Mouse (Mus musculus): ENCODE results near the gene Irf2bp1. TPM values are rescaled to one million over a fixed set of nuclear protein-coding genes. Genes with fewer than 3 reads are reported as not detected.

Gene Irf2bp1
- polyA plus RNA-seq (2012; rRNA removed) (6.8 and 8.3 TPM in 2 replicates), polyA plus RNA-seq (2014; fragmentation: Nextera tagmentation; extraction: Ambion mirVana) (6.8 and 7.9 TPM in 2 replicates)

DNA sequence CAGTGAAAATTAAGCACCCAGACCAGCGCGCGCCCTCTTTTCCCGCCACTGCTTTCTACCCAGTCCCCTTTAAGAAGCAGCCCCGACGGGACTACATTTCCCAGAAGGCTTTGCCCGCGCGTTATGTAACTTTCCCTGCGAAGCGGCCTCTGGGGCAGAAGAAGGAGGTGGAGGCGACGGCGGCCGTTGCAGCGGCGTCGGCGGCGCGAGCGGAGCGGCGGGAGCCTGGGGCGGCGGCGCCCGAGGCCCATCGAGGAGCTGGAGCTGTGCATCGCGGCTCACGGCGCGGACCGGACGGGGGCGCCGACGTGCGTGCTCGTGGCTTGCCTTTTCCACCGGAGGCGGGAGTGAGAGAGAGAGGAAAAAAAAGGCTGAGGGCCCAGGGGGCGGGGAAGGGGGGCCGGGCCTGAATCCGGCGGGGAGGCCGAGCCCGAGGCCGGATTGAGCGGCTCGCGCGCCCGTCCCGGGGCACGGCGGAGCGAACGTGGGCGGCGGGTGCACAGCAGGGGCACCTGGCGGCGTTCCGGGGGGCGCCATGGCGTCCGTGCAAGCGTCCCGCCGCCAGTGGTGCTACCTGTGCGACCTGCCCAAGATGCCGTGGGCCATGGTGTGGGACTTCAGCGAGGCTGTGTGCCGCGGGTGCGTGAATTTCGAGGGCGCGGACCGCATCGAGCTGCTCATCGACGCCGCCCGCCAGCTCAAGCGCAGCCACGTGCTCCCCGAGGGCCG, at the start of gene Irf2bp1:
TSS of gene Irf2bp1 (plus strand) at position 143 of the 729 bp plus-strand sequence.
- no peaks in the 10 kb centered on the region for H3K9me3 ChIP-seq (ENCODE audit: control insufficient read depth, low read length)
- TF ChIP-seq EP300 (IDR thresholded peaks at IDR 0.05; ENCODE audit: low read depth) (no peak), CTCF (IDR thresholded peaks at IDR 0.05; ENCODE audit: low read depth) (peak; percentile 11; the same call in 1 of the 2 replicates)
- ATAC-seq (ENCODE audit: insufficient read depth) = peak; percentile 66
- no peaks in the 10 kb centered on the region for H3K36me3 ChIP-seq (replicated peaks; ENCODE audit: control insufficient read depth, insufficient read depth, low read depth)
- WGBS (ENCODE audit: insufficient replicate concordance) = under 1% methylated on average over 77 of the region's 90 CpGs
- H3K4me1 ChIP-seq (replicated peaks; ENCODE audit: control insufficient read depth in 2 of 2, insufficient read depth in 2 of 2, low read length in 1 of 2) = peaks cover 15 to 23% of the 10 kb centered on the region in 2 experiments
- peak within 1 kb of the TSS; percentile 58 to 82 for H3K4me3 ChIP-seq (ENCODE audit: insufficient read depth in 1 of 2, low read depth in 2 of 2, low read length in 2 of 2)
- peak within 1 kb of the TSS; percentile 79 for H3K27ac ChIP-seq
- H3K4me2 ChIP-seq (ENCODE audit: low read depth) = peak within 1 kb of the TSS; percentile 79
- peak within 1 kb of the TSS; percentile 80 for H3K9ac ChIP-seq (replicated peaks)
- H3K27me3 ChIP-seq (ENCODE audit: control insufficient read depth, insufficient read depth, low read length) = no peaks in the 10 kb centered on the region
- peak; percentile 87 to 91 (median 90) for DNase-seq (ENCODE audit: low read depth in 3 of 3, low spot score in 3 of 3)

DNA sequence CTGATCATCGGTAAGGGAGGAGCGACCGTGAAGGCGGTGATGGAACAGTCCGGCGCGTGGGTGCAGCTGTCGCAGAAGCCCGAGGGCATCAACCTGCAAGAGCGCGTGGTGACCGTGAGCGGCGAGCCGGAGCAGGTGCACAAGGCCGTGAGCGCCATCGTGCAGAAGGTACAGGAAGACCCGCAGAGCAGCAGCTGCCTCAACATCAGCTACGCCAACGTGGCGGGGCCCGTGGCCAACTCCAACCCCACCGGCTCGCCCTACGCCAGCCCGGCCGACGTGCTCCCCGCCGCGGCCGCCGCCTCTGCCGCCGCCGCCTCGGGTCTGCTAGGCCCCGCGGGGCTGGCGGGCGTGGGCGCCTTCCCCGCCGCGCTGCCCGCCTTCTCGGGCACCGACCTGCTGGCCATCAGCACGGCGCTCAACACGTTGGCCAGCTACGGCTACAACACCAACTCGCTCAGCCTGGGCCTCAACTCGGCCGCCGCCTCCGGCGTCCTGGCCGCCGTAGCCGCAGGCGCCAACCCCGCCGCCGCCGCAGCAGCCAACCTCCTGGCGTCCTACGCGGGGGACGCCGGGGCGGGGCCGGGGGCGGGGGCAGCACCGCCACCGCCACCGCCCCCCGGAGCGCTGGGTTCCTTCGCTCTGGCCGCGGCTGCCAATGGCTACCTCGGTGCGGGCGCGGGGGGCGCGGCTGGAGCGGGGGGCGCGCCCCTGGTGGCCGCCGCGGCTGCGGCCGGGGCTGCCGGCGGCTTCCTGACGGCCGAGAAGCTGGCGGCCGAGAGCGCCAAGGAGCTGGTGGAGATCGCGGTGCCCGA, 46.1 kb upstream of the Irf2bp1 start:
- no peak for DNase-seq (ENCODE audit: low read depth in 3 of 3, low spot score in 3 of 3)
- no peaks in the 10 kb centered on the region for H3K36me3 ChIP-seq (replicated peaks; ENCODE audit: control insufficient read depth, insufficient read depth, low read depth)
- no peak for TF ChIP-seq CTCF (IDR thresholded peaks at IDR 0.05; ENCODE audit: low read depth)
- TF ChIP-seq EP300 (IDR thresholded peaks at IDR 0.05; ENCODE audit: low read depth) = no peak
- peaks cover 59% of the 10 kb centered on the region for H3K27me3 ChIP-seq (ENCODE audit: control insufficient read depth, insufficient read depth, low read length)
- H3K4me2 ChIP-seq (ENCODE audit: low read depth) = peak overlapping the region; percentile 57
- 1% methylated on average over 91 of the region's 107 CpGs for WGBS (ENCODE audit: insufficient replicate concordance)
- no peak overlapping the region for H3K27ac ChIP-seq
- H3K4me3 ChIP-seq (ENCODE audit: insufficient read depth in 1 of 2, low read depth in 2 of 2, low read length in 2 of 2) = peak overlapping the region; percentile 46 to 50
- peak; percentile 65 for ATAC-seq (ENCODE audit: insufficient read depth)
- H3K4me1 ChIP-seq (replicated peaks; ENCODE audit: control insufficient read depth in 2 of 2, insufficient read depth in 2 of 2, low read length in 1 of 2) = 0 out of 4 replicates have a peak, but pooled peaks cover 0 to 1% of the 10 kb centered on the region in 2 experiments
- H3K9me3 ChIP-seq (ENCODE audit: control insufficient read depth, low read length) = no peaks in the 10 kb centered on the region
- H3K9ac ChIP-seq (replicated peaks) = no peak overlapping the region

DNA sequence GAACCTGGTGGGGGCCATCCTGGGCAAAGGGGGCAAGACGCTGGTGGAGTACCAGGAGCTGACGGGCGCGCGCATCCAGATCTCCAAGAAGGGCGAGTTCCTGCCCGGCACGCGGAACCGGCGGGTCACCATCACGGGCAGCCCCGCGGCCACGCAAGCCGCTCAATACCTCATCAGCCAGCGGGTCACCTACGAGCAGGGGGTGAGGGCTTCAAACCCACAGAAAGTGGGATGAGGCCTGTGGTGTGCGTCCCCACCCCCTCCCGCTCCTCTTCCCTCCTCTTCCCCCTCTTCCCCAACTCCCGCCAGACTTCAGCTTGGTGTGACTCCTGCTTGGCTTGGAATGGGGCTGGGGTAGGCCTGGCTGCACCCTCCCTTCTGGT, 45.5 kb upstream of the Irf2bp1 start:
- peak overlapping the region; percentile 4 to 46 for H3K4me3 ChIP-seq (ENCODE audit: insufficient read depth in 1 of 2, low read depth in 2 of 2, low read length in 2 of 2)
- TF ChIP-seq CTCF (IDR thresholded peaks at IDR 0.05; ENCODE audit: low read depth) = no peak
- TF ChIP-seq EP300 (IDR thresholded peaks at IDR 0.05; ENCODE audit: low read depth) = no peak
- under 1% methylated on average over 19 of the region's 21 CpGs for WGBS (ENCODE audit: insufficient replicate concordance)
- no peak overlapping the region for H3K9ac ChIP-seq (replicated peaks)
- H3K4me2 ChIP-seq (ENCODE audit: low read depth) = peak overlapping the region; percentile 57
- DNase-seq (ENCODE audit: low read depth in 3 of 3, low spot score in 3 of 3) (no peak), ATAC-seq (ENCODE audit: insufficient read depth) (no peak)
- H3K27ac ChIP-seq = no peak overlapping the region
- peaks cover 65% of the 10 kb centered on the region for H3K27me3 ChIP-seq (ENCODE audit: control insufficient read depth, insufficient read depth, low read length)
- H3K9me3 ChIP-seq (ENCODE audit: control insufficient read depth, low read length) = no peaks in the 10 kb centered on the region
- H3K36me3 ChIP-seq (replicated peaks; ENCODE audit: control insufficient read depth, insufficient read depth, low read depth) = no peaks in the 10 kb centered on the region
- H3K4me1 ChIP-seq (replicated peaks; ENCODE audit: control insufficient read depth in 2 of 2, insufficient read depth in 2 of 2, low read length in 1 of 2) = 0 out of 4 replicates have a peak, but pooled peaks cover 0 to 1% of the 10 kb centered on the region in 2 experiments

DNA sequence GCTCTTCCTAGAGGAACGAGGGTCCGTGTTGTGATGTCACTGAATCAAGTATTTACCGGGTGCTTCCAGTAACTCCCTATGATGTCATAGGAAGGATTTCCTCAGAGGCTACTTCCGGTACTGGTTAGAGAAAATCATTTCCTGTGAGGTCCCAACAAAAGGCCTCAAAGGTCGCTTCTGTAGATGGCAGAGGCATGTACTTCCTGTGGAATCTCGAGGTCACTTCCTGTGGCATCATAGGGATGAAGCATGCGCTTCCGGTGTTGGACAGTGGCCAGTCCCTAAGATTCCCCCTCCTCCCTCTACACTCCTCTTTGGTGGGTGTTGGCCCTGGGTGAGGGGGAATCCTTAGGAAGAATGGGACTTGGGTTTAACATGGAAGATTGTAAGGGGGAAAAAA, 44.4 kb upstream of the Irf2bp1 start:
- Histone ChIP-seq H3K36me3 (replicated peaks; ENCODE audit: control insufficient read depth, insufficient read depth, low read depth) (no peaks in the 10 kb centered on the region), H3K27ac (no peak overlapping the region), H3K27me3 (ENCODE audit: control insufficient read depth, insufficient read depth, low read length) (peaks cover 74% of the 10 kb centered on the region), H3K4me1 (replicated peaks; ENCODE audit: control insufficient read depth in 2 of 2, insufficient read depth in 2 of 2, low read length in 1 of 2) (0 out of 4 replicates have a peak, but pooled peaks cover 0 to 1% of the 10 kb centered on the region in 2 experiments), H3K9ac (replicated peaks) (no peak overlapping the region), H3K9me3 (ENCODE audit: control insufficient read depth, low read length) (no peaks in the 10 kb centered on the region), H3K4me2 (ENCODE audit: low read depth) (no peak overlapping the region), H3K4me3 (ENCODE audit: insufficient read depth in 1 of 2, low read depth in 2 of 2, low read length in 2 of 2) (no peak overlapping the region)
- 15% methylated on average over 8 of the region's 8 CpGs for WGBS (ENCODE audit: insufficient replicate concordance)
- TF ChIP-seq EP300 (IDR thresholded peaks at IDR 0.05; ENCODE audit: low read depth) (no peak), CTCF (IDR thresholded peaks at IDR 0.05; ENCODE audit: low read depth) (no peak)
- DNase-seq (ENCODE audit: low read depth in 3 of 3, low spot score in 3 of 3) (no peak), ATAC-seq (ENCODE audit: insufficient read depth) (no peak)
